Mouse (Mus musculus): ENCODE measurements around the gene Nrp2.

Nrp2 gene

GRCm38 (mm10) chr1:62820170-62820569 lies 117.1 kb downstream of the Nrp2 start:
- DNase-seq (ENCODE audit: low spot score): no peak

- no peak for DNase-seq (ENCODE audit: low spot score)
These were observed 118.7 kb downstream of the Nrp2 start for GRCm38 (mm10) chr1:62821509-62822398.

GRCm38 (mm10) chr1:62823549-62824195 lies 120.6 kb downstream of the Nrp2 start:
- no peak for DNase-seq (ENCODE audit: low spot score)

- no peak for DNase-seq (ENCODE audit: low spot score)
These were observed 123.0 kb downstream of the Nrp2 start for GRCm38 (mm10) chr1:62825822-62826765.

GRCm38 (mm10) chr1:62827316-62827715 lies 124.2 kb downstream of the Nrp2 start:
- no peak for DNase-seq (ENCODE audit: low spot score)

GRCm38 (mm10) chr1:62828156-62828555 lies 125.1 kb downstream of the Nrp2 start:
- DNase-seq (ENCODE audit: low spot score): no peak

GRCm38 (mm10) chr1:62829690-62830417 lies 126.8 kb downstream of the Nrp2 start:
- no peak for DNase-seq (ENCODE audit: low spot score)

- DNase-seq (ENCODE audit: low spot score): no peak
These were observed 127.3 kb downstream of the Nrp2 start for GRCm38 (mm10) chr1:62830418-62830769.

- no peak for DNase-seq (ENCODE audit: low spot score)
These were observed 128.8 kb downstream of the Nrp2 start for GRCm38 (mm10) chr1:62831725-62832455.

GRCm38 (mm10) chr1:62833356-62833755 lies 130.3 kb downstream of the Nrp2 start:
- DNase-seq (ENCODE audit: low spot score): no peak

- DNase-seq (ENCODE audit: low spot score): no peak
These were observed 131.5 kb downstream of the Nrp2 start for GRCm38 (mm10) chr1:62834443-62835185.

- no peak for DNase-seq (ENCODE audit: low spot score)
These were observed 135.0 kb downstream of the Nrp2 start for GRCm38 (mm10) chr1:62838083-62838482.

- no peak for DNase-seq (ENCODE audit: low spot score)
These were observed 135.5 kb downstream of the Nrp2 start for GRCm38 (mm10) chr1:62838631-62839030.

- no peak for DNase-seq (ENCODE audit: low spot score)
These were observed 140.1 kb downstream of the Nrp2 start for GRCm38 (mm10) chr1:62843215-62843614.

- DNase-seq (ENCODE audit: low spot score): no peak
These were observed 148.2 kb downstream of the Nrp2 start for GRCm38 (mm10) chr1:62850990-62851940.

- no peak for DNase-seq (ENCODE audit: low spot score)
These were observed 150.3 kb downstream of the Nrp2 start for GRCm38 (mm10) chr1:62853362-62853761.

- DNase-seq (ENCODE audit: low spot score): no peak
These were observed 150.9 kb downstream of the Nrp2 start for GRCm38 (mm10) chr1:62853996-62854395.

- no peak for DNase-seq (ENCODE audit: low spot score)
These were observed 156.0 kb downstream of the Nrp2 start for GRCm38 (mm10) chr1:62859098-62859497.

Data from layer of hippocampus, adult 11-12 months (tissue).